Mouse (Mus musculus) hindbrain, embryonic 10.5 days (tissue): ENCODE results near the gene Fam198a. TPM values are rescaled to one million over a fixed set of nuclear protein-coding genes. Genes with fewer than 3 reads are reported as not detected.
"Not testable (repeated sequence)": the region's sequence is repeated elsewhere in the genome, so short reads cannot be mapped to it uniquely, and the experiment has no call there.

Source experiments
- DNase-seq: peaks from one replicate; pipeline ENCODE4 v3.0.0-alpha.2; 2017; ENCODE audit warnings: low spot score
- H3K27ac ChIP-seq: fragments of 300-500 bp; sonication (generic); 2 replicates; pipeline ENCODE4 v1.5.1; 2016; ENCODE audit warnings: mild to moderate bottlenecking, moderate library complexity
- H3K27me3 ChIP-seq: fragments of 300-500 bp; sonication (generic); 2 replicates; pipeline ENCODE4 v1.6.1; 2016; ENCODE audit warnings: mild to moderate bottlenecking; ENCODE audit not compliant: poor library complexity, insufficient read depth, severe bottlenecking
- H3K36me3 ChIP-seq: fragments of 300-500 bp; sonication (generic); 2 replicates; pipeline ENCODE4 v1.6.1; 2016; ENCODE audit warnings: mild to moderate bottlenecking, moderate library complexity
- H3K4me1 ChIP-seq: fragments of 300-500 bp; sonication (generic); replicated peaks from 2 replicates; pipeline ENCODE4 v1.6.1; 2016; ENCODE audit warnings: mild to moderate bottlenecking
- H3K4me3 ChIP-seq: fragments of 300-500 bp; sonication (generic); 2 replicates; pipeline ENCODE4 v1.5.1; 2016; ENCODE audit warnings: mild to moderate bottlenecking, moderate library complexity
- H3K9me3 ChIP-seq: fragments of 300-500 bp; sonication (generic); 2 replicates; pipeline ENCODE4 v1.6.1; 2016; ENCODE audit warnings: mild to moderate bottlenecking, moderate library complexity
- WGBS: fragments of 180-500 bp; shearing (Covaris S2); methylation state at CpG from one replicate; pipeline ENCODE4 v1.1.7; 2016; 5-methylcytosine and 5-hydroxymethylcytosine counted together
- polyA plus RNA-seq: library from polyadenylated mRNA; unstranded; fragments of >200 nt; fragmentation: Nextera tagmentation; extraction: Ambion mirVana; gene quantifications from 2 replicates; pipeline ENCODE4 v1.2.1, GENCODE M21; 2016

Gene Fam198a
- polyA plus RNA-seq, 1 experiment from 2014 or later, result 0.52 TPM

GRCm38 (mm10) chr9:122018782-122019395 lies 68.1 kb downstream of the Fam198a start:
- Histone ChIP-seq H3K27ac (no peak overlapping the region), H3K27me3 (no peaks in the 10 kb centered on the region), H3K4me3 (no peak overlapping the region), H3K4me1 (peaks cover 16% of the 10 kb centered on the region), H3K36me3 (no peaks in the 10 kb centered on the region), H3K9me3 (no peaks in the 10 kb centered on the region)
- DNase-seq, result peak; percentile 48
- 23% methylated on average over 8 of the region's 8 CpGs for WGBS

- no peak for DNase-seq
Observed at GRCm38 (mm10) chr9:122020321-122020720, 69.5 kb downstream of the Fam198a start.

DNA sequence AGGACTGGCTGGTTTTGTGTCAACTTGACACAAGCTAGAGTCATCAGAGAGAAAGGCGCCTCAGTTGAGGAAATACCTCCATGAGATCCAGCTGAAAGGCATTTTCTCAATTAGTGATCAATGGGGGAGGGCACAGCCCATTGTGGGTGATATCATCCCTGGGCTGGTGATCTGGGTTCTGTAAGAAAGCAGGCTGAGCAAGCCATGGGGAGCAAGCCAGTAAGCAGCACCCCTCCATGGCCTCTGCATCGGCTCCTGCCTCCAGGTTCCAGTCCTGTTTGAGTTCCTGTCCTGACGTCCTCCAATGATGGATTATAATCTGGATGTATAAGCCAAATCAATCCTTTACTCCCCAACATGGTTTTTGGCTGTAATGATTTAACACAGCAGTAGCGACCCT lies 70.4 kb downstream of the Fam198a start:
- not testable (repeated sequence) for H3K27ac ChIP-seq, DNase-seq, H3K27me3 ChIP-seq, H3K36me3 ChIP-seq, H3K9me3 ChIP-seq, H3K4me3 ChIP-seq
- WGBS, result 92% methylated on average over 4 of the region's 4 CpGs
- H3K4me1 ChIP-seq, result peaks cover 22% of the 10 kb centered on the region

More at GRCm38 (mm10) chr9:122020321-122020720, 69.5 kb downstream of the Fam198a start:
- peaks cover 16% of the 10 kb centered on the region for H3K4me1 ChIP-seq
- H3K27me3 ChIP-seq, result no peaks in the 10 kb centered on the region
- H3K9me3 ChIP-seq, result no peaks in the 10 kb centered on the region
- no peak overlapping the region for H3K27ac ChIP-seq
- no peak overlapping the region for H3K4me3 ChIP-seq
- 92% methylated on average over 4 of the region's 4 CpGs for WGBS
- H3K36me3 ChIP-seq, result no peaks in the 10 kb centered on the region

- DNase-seq, result no peak
Observed at GRCm38 (mm10) chr9:122021581-122021980, 70.8 kb downstream of the Fam198a start.

DNA sequence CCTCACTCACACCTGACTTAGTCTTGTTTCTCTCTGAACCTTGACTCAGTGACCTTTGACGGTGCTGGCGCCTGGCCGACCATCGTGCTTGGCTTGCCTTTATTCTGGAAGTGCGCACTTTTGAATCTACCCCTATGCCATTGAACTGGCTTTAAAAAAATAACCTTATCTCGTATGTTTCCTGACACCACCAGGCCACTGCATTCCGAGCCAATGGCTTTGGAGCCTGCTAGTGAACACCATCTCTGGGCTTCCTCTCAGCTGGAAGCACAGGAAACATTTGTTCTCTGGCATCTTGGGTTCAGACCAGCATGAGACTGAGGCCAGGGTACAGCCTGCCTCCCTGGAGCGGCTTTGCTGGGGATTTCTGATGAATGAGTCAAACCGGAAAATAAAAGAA lies 72.0 kb downstream of the Fam198a start:
- Histone ChIP-seq H3K36me3 (no peaks in the 10 kb centered on the region), H3K4me1 (peaks cover 38% of the 10 kb centered on the region), H3K27me3 (no peaks in the 10 kb centered on the region), H3K4me3 (no peak overlapping the region), H3K27ac (no peak overlapping the region), H3K9me3 (no peaks in the 10 kb centered on the region)
- WGBS, result 74% methylated on average over 9 of the region's 9 CpGs
- no peak for DNase-seq

More at GRCm38 (mm10) chr9:122021581-122021980, 70.8 kb downstream of the Fam198a start:
- no peaks in the 10 kb centered on the region for H3K36me3 ChIP-seq
- H3K27me3 ChIP-seq, result no peaks in the 10 kb centered on the region
- H3K4me1 ChIP-seq, result peaks cover 26% of the 10 kb centered on the region
- WGBS, result 92% methylated on average over 5 of the region's 5 CpGs
- H3K9me3 ChIP-seq, result no peaks in the 10 kb centered on the region
- H3K27ac ChIP-seq, result no peak overlapping the region
- H3K4me3 ChIP-seq, result no peak overlapping the region

GRCm38 (mm10) chr9:122023873-122024272 lies 73.1 kb downstream of the Fam198a start:
- DNase-seq, result no peak
- no peaks in the 10 kb centered on the region for H3K27me3 ChIP-seq
- WGBS, result 88% methylated on average over 5 of the region's 5 CpGs

DNA sequence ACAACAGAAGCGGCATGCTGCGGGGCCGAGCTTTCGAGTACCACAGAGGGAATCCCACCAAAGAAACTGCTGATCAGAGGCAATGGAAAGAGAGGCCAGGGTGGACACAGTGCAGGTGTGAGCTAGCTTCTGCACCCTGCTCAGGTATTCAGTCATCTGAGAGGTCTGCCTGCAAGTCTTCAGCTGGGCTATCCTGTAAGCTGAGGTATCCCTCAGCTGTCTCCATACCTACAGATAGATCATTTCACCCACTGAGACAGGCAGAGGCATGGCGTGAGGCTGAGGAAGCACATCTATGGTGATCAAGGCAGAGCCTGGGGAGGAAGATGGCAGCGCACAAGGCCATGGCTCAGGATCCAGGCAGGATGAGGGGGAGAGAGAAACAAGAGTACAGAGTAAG lies 73.6 kb downstream of the Fam198a start:
- peaks cover 26% of the 10 kb centered on the region for H3K4me1 ChIP-seq
- no peaks in the 10 kb centered on the region for H3K27me3 ChIP-seq
- H3K36me3 ChIP-seq, result no peaks in the 10 kb centered on the region
- no peak overlapping the region for H3K27ac ChIP-seq
- WGBS, result 94% methylated on average over 6 of the region's 6 CpGs
- DNase-seq, result no peak
- no peak overlapping the region for H3K4me3 ChIP-seq
- H3K9me3 ChIP-seq, result no peaks in the 10 kb centered on the region

More at GRCm38 (mm10) chr9:122023873-122024272, 73.1 kb downstream of the Fam198a start:
- Histone ChIP-seq H3K4me3 (no peak overlapping the region), H3K9me3 (no peaks in the 10 kb centered on the region), H3K27ac (no peak overlapping the region), H3K4me1 (peaks cover 31% of the 10 kb centered on the region), H3K36me3 (no peaks in the 10 kb centered on the region)

DNA sequence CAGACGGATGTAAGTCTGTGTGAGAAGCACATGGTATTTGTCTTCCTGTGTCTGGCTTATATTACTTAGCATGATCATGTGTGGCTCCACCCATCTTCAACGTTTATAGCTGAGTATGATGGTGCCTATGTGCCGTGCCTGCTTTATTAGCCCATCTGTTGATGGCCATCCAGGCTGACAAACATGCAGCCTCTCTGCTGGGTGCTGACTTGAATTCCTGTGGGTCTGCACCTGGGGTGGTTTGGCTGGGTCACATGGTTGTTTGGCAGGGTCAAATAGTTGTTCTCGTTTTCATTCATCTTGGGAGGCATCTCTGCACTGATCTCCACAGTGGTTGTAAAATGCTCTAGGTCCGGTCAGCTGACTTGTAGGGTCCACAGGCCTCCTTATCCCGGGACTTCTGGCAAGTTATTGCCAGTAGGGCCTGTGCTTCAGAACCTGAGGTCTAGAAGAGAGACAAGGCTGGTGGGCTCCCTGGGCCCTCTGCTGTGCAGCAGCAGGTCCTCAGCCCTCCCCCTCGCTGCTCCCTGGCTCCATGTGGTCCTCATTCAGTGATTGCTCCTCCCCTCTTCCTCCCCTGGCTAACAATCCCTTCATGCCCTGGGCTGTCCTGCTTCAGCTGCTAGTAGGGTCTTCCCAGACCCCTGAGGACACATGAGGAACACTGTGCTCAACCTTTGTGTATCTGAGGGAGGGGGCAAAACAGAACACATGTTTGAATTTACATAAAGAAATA lies 75.2 kb downstream of the Fam198a start:
- H3K27me3 ChIP-seq, result no peaks in the 10 kb centered on the region

DNA sequence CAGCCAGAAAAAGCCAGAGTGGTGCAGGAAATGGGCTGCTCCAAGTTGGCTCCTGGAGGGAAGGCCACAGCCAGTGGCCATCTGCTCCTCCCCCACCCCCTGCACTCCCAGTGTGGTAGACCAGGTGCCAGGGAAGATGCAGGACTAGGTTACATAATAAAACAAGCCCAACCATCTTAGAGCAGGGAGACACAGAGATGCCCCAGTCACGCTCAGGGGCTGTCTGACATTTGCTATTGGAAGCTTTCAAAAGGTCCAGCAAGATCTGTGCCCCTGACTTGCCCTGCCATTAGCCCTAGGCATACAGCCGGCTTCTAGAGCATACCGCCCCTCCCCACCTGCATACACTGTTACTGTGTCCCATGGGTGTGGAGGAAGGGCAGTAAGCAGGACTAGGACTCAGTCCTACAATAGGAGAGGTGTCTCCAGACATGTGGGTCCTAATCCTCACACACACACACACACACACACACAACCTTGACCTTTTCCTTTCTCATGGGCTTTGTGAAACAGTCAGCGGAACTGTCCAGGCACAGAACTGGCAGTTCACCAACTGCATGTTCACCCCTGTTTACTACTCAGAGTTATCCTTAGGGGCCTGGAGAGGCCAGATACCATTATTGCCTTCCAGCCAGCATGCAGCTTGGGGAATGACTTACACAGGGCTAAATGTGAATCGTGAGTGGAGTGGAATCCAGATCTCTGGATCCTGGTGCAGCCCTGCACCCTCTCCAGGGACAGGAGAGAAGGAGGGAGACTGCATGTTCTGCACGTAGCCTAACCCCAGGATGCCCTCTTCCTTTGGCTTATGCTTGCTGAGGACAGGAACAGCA lies 76.5 kb downstream of the Fam198a start:
- no peaks in the 10 kb centered on the region for H3K27me3 ChIP-seq
- no peak for DNase-seq
- peak overlapping the region; percentile 66 for H3K27ac ChIP-seq
- no peak overlapping the region for H3K4me3 ChIP-seq
- no peaks in the 10 kb centered on the region for H3K36me3 ChIP-seq
- 72% methylated on average over 6 of the region's 6 CpGs for WGBS
- peaks cover 35% of the 10 kb centered on the region for H3K4me1 ChIP-seq
- H3K9me3 ChIP-seq, result no peaks in the 10 kb centered on the region

More for the DNA sequence above, 75.2 kb downstream of the Fam198a start:
- no peaks in the 10 kb centered on the region for H3K9me3 ChIP-seq
- 0 out of 2 replicates have a peak overlapping the region, but pooled peaks have one; percentile 35 for H3K27ac ChIP-seq
- no peak for DNase-seq
- 62% methylated on average over 7 of the region's 7 CpGs for WGBS
- H3K4me3 ChIP-seq, result no peak overlapping the region
- peaks cover 34% of the 10 kb centered on the region for H3K4me1 ChIP-seq
- H3K36me3 ChIP-seq, result no peaks in the 10 kb centered on the region

GRCm38 (mm10) chr9:122027914-122028745 lies 77.3 kb downstream of the Fam198a start:
- no peak for DNase-seq
- WGBS, result 84% methylated on average over 11 of the region's 11 CpGs
- H3K27ac ChIP-seq, result peak overlapping the region; percentile 66; the same call in 1 of the 2 replicates
- no peaks in the 10 kb centered on the region for H3K36me3 ChIP-seq
- no peak overlapping the region for H3K4me3 ChIP-seq
- no peaks in the 10 kb centered on the region for H3K27me3 ChIP-seq
- H3K4me1 ChIP-seq, result peaks cover 31% of the 10 kb centered on the region
- no peaks in the 10 kb centered on the region for H3K9me3 ChIP-seq

- Histone ChIP-seq H3K4me1 (peaks cover 31% of the 10 kb centered on the region), H3K27me3 (no peaks in the 10 kb centered on the region), H3K9me3 (no peaks in the 10 kb centered on the region), H3K4me3 (no peak overlapping the region), H3K36me3 (no peaks in the 10 kb centered on the region), H3K27ac (no peak overlapping the region)
- no peak for DNase-seq
- 91% methylated on average over 7 of the region's 7 CpGs for WGBS
Observed at GRCm38 (mm10) chr9:122029765-122030164, 79.0 kb downstream of the Fam198a start.
